Mouse (Mus musculus) bone marrow, adult 2 months (tissue): ENCODE data around the gene Cacna1c.

Experiments used
- CTCF ChIP-seq: fragments of 200-500 bp; IDR thresholded peaks from 2 replicates; pipeline ENCODE4 v1.5.1; 2011; ENCODE audit warnings: low read length, control low read depth; ENCODE audit not compliant: control insufficient read depth, insufficient read depth
- POLR2A ChIP-seq: fragments of 200-500 bp; IDR thresholded peaks from 2 replicates; pipeline ENCODE4 v1.6.1; 2011; ENCODE audit warnings: low read depth, mild to moderate bottlenecking, control low read depth, low read length, borderline replicate concordance; ENCODE audit not compliant: control insufficient read depth

- no peak for TF ChIP-seq CTCF
- TF ChIP-seq POLR2A = no peak
Measured at GRCm38 (mm10) chr6:118819657-118820056, 376.6 kb downstream of the Cacna1c start.
